Mouse (Mus musculus) c-Kit-positive CD71-positive TER-119-positive erythroid progenitor cells, embryonic 14.5 days (primary cell): ENCODE measurements at regions not wholly inside any gene's neighbourhood (a gene's known extent, or its start where the extent isn't known, plus 50 kb on each side); places are given as distances from the start of the nearest gene placed in this dataset.
A peak's percentile ranks its signal among the peaks of the same experiment; 100 is the strongest.

Source experiments
- DNase-seq: peaks from one replicate; pipeline ENCODE4 v3.0.0-alpha.2; 2013; ENCODE audit warnings: low spot score

DNA sequence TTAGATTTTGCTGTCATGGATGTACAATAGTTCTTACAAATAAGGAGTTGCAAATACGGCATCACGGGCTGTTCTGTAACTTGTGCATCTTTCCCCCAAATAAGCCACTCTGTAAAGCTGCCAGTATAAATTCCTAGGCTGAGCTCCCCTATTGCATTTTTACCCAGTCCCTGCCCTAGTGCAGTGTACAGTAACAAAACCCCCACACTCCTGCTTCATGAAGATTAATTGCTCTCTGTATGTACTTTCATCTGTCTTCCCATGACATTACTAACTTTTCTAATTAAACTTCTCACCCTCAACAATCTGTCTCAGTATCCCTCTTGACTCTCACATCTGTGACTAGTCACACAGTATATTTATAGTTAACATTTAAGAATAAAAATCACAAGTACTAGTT, 73.4 kb downstream of the Tm4sf1 start:
- DNase-seq, result no peak

DNA sequence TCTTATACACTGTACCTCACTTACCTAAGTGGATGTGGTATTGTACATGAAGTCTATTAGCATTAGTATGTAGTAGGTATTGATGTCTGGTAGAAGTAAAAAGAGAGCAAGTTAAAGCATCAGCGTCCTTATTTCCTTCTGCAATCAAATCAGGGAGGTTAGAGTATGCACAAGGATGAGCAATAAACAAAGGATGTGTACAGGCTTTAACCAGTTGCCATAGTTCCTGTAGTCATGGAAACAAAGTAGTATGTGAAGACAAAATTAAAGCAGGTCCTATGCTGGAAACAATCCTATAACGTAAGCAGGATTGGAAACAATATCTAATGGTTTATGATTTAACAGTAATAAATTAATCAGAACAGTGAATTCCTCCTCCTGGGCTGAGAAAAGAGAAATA, 78.0 kb downstream of the Tm4sf1 start:
- no peak for DNase-seq

DNA sequence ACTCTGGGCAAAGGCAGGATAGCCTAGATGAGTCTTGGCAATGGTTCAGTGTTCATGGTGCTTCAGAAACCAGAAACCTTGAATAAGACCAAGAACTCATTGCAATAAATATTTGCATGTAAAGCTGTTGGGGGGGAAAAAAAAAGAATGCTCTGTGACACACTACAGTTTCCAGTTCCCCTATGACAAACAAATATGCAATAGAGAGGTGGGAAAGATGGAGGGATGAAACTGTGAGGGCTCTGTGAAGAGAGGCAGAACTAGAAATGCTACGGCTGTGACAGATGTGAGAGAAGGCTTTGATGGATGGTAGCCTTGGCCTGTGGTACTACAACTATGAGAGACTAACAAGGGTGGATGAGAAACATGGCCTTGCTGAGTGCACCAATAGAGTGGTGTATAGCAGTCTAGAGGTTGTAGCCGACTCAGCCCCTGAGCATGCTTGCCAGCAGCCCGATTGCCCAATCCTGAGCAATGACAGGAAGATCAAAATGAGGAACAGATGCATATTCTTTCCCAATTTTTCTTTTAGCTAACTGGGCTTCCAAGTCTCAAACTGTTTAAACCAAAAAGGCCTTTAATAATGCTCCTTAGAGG, 79.4 kb downstream of the Tm4sf1 start:
- no peak for DNase-seq

DNA sequence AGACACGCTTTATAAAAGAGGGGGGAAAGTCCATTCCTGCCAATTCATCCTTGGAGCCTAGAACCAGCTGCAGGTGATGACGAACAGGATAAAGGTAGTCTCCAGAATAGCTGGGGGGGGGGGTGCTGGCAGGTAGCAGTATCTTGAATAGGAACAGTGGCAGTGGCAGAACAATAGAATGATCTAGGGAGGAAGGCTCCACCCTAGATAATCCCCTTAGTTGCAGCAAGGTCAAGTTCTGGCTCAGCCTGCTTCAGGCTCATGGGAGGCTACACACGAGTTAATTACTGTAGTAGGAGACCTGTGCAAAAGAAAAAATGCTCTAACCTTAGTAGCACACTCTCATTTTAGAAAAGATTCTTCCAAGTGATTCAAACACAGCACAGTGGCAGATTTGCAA, 83.4 kb downstream of the Tm4sf1 start:
- DNase-seq, result no peak

DNA sequence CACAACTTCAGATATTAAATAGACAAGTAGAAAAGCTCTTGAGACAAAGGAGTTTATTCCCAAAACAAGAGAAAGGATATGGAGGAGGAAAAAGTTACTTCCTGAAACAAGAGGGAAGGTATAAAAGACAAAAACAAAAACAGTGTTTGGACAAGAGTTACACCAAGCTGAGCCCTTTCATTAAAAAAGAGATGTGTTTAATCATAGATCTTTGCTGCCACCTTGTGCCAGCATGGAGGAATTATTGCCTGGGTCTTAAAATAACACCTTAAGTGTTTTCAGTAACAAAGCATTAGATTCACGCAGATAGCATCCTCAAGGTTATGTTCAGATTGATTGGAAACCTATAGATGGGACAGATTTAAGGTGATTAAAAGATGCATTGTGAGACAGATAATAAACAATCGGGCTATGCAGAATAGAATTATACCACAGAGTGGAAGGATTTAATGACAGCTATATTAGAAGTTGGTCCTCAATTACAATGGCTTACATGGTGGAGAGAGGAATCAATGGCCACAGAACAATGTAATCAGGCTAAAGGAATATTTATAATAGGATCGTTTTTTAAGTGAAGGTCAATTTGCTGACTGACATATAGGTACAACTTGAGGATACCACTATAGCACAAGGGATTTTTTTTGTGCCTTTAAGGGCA, 97.6 kb downstream of the Tm4sf1 start:
- DNase-seq, result peak; percentile 3

DNA sequence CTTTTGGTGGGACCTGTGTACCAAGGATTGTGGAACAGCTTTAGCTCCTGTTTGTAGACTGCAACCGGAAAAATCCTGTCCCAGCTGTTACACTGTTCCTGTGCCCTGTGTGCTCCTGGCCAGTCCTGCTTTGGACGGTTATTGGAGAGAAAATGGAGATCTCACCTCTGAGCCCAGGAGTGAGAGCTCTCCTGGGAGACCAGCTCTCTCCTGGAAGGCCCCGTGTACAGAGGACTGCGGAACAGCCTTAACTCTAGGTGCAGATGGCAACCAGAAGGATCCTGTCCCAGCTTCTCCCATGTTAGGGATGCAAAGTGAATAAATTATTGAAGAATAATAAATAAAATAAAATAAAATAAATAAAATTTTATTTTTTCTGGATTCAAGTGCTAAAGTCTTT, 98.4 kb downstream of the Tm4sf1 start:
- no peak for DNase-seq

DNA sequence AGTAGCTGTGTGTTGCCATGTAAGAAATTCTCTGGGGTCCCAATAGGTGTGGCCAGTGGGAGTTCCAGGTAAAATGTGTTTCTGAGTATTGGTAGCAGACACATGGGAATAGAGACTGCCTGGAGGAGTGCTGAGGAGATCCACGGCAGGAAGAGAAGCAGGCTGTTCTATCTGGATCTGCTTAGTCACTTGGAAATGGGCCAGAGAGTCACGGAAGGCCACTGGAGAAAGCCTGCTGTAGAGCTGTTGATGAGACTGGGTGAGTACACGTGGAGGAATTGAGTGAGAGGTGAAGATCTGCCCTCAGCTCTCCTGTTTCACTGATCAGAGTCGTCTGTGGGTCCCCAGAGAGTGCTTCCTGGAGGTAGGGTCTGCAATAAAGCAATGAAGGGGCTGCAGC, 120.2 kb downstream of the Tm4sf1 start:
- no peak for DNase-seq

DNA sequence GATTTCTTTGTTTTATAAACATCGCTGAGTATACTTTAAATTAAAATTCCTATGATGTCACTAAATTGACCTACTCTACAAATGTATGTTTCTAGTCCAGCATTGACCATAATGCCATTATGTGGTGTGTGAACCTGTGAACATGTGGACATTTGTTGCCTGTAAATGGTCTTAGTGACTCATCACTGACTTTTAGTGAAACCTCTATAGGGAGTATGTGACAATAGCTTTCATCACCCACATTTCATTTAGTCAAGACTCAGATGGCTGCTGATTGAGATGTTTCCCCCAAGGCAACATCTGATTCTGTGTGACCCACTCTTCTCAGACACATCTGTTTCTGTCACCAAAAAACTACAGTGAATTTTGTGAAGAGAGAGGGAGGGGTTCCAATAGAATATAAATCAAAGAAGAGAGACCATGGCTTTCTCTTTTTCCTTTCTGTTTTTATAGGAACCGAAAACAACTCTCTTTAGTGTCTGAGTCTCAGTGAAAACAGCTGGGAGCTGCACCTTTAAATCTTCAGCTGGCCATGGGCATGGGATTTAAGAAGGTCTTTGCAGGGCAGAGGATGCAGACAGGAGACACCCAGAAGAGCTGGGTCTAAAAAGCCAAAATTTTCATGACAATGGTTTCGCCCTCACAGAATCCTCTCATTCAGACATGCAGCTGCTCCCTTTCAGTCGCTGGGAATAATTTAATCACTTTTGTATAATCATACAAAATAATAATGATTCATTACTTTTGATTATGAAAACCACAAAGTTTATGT, 148.4 kb downstream of the Tm4sf1 start:
- DNase-seq, result no peak

DNA sequence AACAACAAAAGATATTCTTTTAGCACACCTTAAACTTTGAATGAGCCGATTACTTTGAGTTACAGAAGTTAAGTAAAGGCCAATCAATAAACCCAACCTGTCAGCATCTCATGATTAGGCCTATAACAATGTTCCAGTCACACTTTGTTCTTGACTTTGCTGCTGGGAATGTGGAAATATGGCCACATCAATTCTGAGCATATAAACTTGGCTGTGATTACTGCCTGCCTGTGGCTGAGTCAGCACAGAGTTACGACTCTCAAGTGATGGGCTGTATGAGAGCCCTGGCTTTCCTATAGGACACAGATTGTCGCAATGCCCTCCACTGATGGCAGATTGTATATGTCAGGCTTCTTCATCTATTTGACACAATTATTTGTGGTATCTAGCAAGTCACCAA, 152.6 kb downstream of the Tm4sf1 start:
- DNase-seq, result no peak

DNA sequence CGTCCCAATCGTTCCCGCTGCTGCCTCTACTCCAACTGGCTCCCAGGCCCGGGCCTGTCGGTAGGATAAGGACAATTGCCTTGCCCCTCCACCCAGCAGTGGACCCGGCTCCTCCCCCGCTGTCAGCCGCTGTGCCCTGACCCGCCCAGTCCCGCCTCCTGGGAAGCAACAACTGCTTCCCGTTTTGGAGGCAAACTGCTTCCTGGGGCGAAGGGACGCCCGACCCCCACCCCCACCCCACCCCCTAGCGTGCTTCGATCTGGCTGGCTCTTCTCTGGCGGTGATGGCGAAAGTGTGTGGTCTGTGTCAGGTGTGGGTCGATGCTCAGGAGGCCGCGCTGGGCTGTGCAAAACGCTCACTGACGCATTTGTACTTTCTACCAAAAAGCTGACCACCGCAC, 164.9 kb downstream of the Tm4sf1 start:
- no peak for DNase-seq

DNA sequence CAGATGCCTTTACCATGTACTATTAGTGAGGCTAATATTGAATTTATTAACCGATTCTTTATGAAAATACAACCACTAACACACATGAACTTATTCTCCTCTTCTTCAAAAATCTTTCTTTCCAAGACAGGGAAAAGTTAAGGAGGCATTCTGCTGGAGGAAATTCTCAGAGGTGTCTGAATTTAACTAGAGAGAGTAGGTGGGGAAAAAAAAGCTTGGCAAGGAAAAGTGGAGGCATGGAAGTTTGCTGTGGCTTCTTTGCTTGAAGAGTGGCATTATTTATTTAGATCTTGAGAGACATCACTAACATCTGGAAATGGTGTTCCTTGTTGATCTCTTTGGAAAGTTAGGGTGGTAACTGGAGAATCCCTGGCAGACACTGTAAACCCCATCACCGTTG, 173.2 kb downstream of the Tm4sf1 start:
- no peak for DNase-seq

DNA sequence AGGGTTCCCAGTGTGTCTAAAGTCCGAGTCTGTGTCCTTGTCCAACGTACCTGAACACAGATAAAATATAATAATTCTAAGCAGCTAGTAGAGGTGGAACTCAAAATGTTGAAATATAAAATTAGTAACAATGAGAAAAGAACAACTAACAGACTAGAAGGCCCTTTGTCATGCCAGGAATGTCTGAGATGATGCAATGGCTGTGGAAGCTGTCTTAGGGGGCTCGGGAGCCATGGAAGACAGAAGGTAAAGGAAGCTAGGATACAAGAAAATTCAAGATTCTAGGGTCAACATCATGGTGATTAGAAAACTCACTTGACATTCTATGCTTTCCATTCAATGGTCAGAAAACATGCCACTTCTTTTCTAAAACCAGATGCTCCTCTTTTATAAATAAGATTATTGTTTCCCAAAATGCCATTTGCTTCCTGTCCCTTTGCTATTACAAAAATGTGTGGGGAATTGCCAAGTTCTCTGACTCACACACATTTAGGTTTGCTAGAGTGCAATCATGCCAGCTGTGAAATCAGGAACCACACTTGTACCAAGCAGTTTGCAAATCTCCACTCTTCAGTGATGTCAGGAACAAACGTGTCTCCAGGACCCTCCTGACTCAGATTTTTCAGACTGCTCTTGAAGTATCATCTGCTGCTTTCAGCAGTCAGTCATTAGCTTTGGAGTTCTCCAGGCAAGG, 175.8 kb downstream of the Tm4sf1 start:
- no peak for DNase-seq

DNA sequence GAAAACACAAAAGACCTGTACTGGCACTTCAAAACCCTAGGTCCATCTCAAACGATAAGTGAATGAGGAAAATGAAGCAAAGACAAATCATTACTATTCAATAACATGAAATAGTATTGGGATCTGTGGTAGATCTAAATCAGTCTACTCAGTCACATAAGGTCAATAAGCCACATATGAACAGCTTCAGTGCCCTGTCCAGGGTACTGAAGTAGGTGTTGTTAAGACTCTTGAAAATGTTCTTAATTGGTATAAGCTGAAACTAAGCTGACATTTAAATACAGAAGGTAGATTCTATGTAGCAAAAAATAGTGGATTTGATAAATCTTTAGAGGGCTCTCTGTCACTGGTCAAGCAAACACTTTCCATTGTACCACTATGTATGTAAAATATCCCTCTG, 183.8 kb downstream of the Tm4sf1 start:
- no peak for DNase-seq

DNA sequence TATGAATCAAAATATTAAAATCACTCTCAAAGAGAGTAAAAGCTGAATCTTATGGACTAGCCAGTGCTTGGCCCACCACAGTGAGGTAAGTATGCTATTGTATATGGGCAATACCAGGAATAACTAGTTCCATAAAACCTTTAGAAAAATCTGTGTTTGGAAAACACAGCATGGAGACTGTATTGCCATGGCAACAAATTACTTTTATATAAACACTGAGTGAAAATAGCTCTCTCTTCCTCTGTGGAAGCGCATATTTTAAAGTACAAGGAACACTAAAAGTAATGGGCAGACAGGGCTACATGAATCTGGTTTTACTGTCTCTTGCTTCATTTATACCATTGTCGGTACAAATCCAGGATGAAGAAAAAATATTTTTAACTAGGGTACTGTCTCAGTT, 199.5 kb downstream of the Tm4sf1 start:
- DNase-seq, result no peak

DNA sequence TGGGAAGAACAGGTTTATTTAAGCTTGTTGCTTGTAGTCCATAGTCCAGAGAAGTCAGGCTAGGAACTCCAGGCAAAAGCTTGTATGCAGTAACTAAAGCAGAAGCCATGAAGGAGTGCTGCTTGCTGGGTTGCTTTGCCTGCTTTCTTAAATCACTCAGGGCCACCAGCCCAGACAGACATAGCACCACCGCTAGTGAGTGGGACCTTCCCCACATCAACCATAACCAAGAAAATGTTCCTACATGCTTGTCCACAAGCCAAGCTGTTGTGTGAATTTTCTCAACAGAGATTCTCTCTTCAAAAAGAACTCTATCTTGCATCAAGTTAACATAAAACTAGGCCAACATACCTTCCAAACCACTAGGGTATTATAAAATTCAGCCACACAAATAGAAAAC, 201.3 kb downstream of the Tm4sf1 start:
- no peak for DNase-seq

DNA sequence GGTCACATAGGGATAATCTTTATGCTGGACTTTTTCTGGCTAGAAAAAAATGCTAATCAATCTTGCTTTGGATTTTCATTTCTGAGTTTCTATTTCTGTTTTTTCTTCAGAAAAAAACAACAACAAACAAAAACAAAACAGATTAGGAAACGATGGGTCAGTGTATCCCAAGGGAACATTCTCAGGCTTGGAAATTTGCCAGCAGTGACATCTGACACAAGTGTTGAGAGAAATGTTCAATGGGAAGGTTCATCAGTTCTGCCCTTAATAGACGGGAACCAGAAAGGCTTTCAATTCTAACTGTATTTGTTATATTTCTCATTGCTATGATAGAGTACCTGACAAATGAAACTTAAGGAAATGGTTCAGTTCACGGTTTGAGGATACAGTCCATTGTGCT, 206.9 kb downstream of the Tm4sf1 start:
- no peak for DNase-seq

DNA sequence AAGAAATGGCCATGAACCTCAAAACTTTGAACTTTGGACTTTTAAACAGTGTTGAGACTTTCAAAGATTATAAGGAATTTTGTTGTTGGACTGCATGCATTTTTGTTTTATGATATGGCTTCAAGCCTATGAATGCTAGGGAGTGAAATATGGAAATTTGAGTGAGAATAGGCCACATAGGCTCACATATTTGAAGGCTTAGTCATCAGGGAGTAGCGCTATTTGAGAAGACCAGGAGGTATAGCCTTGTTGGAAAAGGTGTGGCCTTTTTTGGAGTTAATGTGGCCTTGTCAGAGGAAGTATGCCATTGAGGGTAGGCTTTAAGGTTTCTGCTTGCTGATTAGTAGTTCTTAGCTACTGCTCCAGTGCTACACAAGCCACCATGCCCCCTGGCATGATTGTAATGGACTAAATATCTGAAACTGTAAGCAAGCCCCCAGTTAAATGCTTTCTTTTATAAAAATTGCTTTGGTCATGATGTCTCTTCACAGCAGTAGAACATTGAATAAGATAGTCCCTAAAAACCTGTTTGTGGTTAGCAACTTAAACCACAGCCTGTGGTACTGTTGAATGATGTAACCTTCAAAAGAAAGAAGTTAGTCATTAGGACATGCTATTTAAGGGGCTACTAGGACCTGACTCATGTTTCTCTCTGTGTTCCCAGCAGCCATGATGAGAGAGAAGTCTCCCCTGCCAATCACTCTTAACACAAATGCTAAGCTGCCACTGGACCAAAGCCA, 208.4 kb downstream of the Tm4sf1 start:
- DNase-seq, result no peak

DNA sequence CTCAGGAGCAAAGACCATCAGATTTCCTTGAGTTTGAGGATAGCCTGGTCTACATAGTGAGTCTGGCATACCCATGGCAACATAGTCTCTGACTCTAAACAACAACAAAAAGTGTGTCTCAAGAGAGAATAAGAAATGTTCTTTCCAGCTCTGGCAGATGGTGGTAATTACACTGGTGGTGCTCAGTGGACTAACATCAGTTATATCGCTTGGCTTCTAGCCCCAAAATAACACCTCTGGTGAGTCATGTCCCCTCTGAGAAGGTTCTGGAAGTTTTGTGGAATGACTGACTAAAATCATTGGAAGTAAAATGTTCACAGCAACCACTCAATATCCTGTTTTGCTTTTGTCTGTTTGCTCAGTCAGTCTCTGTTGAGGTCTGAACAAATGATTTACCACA, 227.3 kb downstream of the Tm4sf1 start:
- no peak for DNase-seq

DNA sequence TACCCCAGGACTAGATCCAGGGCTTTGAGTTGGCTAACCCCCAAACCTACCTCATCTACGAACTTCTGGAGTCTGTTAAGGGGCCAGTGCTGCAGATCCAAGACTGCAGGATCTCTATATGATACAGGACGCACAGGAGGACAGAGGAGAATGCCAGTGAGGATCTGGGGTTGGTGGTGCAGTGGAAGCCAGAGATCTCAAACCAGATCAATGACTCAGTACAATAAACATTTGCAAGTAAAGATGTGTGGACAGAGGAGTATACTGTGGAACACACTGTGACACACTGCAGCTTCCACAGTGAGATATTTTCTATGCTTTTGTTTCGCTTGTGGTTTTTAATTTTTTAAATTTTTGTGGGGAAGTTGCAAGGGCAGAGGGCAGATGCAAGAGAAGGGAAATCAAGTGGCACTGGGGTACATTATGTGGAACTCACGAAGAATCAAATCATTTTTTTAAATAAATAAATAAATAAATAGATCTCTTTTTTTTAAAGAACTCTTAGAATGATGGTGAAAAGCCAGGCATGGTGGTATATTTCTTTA, 227.8 kb downstream of the Tm4sf1 start:
- no peak for DNase-seq

DNA sequence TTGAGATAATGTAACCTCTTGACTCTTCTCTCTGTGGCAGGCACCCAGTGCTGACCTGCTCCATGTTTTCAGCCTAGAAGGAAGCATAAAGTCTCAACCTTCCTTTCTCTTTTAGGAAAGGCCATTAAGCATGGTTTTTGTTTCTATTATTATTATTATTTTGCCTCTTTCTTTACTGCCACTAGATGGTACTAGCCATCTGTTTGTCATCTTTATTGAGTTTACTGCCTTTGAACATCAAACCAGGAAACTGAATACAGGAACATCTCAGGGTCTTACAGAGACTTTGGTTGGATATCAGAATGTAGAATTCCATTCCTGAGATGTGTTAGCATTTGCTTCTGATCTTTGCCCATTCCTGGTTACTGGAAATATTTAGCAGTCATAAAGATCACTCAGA, 268.8 kb downstream of the Tm4sf1 start:
- DNase-seq, result no peak

DNA sequence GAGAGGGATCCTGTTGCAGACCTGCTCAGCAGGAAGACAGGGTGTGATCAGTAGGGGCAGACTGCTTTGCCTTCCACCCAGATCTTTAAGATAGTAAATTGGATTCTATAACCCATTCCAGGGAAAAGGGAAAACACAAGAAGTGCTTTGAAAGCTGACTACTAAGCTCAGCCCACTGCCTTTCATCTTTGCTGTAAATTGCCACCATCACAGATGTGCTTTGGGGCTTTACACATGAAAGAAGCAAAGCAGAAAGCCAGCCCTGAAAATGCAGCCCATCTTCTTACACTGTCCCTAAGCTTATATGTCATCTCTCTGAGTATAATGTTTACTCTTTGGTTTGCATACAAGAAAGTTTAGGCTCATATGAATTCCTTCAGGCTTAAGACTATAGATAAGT, 283.6 kb downstream of the Tm4sf1 start:
- DNase-seq, result no peak

DNA sequence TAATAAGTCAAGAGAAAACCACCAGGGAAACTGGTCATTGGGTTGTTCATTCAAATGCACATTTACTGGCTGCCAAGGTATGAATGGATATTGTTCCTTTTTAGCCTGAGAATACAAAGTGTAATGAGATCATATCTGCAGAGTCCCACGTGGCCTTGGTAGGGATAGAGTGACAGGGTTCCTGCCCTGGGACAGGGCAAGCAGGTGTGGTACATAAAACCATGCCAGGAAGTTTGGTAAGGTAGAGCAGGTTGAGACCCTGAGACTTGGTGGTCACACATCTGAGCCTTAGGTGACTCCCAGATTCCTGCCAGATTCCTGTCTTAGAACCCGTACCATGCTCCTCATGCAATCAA, 320.5 kb downstream of the Tm4sf1 start:
- no peak for DNase-seq
